Mouse (Mus musculus): Measurements from ENCODE around the gene Dlgap4.

Dlgap4 gene

GRCm38 (mm10) chr2:156663162-156663561, 49.7 kb downstream of the Dlgap4 start:
- DNase-seq (ENCODE audit: low spot score): no peak

- no peak for DNase-seq (ENCODE audit: low spot score)
Observed at GRCm38 (mm10) chr2:156664407-156664806, 50.9 kb downstream of the Dlgap4 start.

GRCm38 (mm10) chr2:156664993-156665518, 51.6 kb downstream of the Dlgap4 start:
- DNase-seq (ENCODE audit: low spot score): no peak

- DNase-seq (ENCODE audit: low spot score): no peak
Observed at GRCm38 (mm10) chr2:156665620-156666196, 52.2 kb downstream of the Dlgap4 start.

- DNase-seq (ENCODE audit: low spot score): no peak
Observed at GRCm38 (mm10) chr2:156666231-156666630, 52.7 kb downstream of the Dlgap4 start.

- no peak for DNase-seq (ENCODE audit: low spot score)
Observed at GRCm38 (mm10) chr2:156667290-156667689, 53.8 kb downstream of the Dlgap4 start.

- no peak for DNase-seq (ENCODE audit: low spot score)
Observed at GRCm38 (mm10) chr2:156668625-156669024, 55.1 kb downstream of the Dlgap4 start.

- DNase-seq (ENCODE audit: low spot score): no peak
Observed at GRCm38 (mm10) chr2:156673307-156673706, 59.8 kb downstream of the Dlgap4 start.

GRCm38 (mm10) chr2:156673881-156674669, 60.6 kb downstream of the Dlgap4 start:
- no peak for DNase-seq (ENCODE audit: low spot score)

- no peak for DNase-seq (ENCODE audit: low spot score)
Observed at GRCm38 (mm10) chr2:156676885-156677284, 63.4 kb downstream of the Dlgap4 start.

GRCm38 (mm10) chr2:156678112-156678511, 64.6 kb downstream of the Dlgap4 start:
- no peak for DNase-seq (ENCODE audit: low spot score)

- DNase-seq (ENCODE audit: low spot score): no peak
Observed at GRCm38 (mm10) chr2:156682965-156683364, 69.5 kb downstream of the Dlgap4 start.

- no peak for DNase-seq (ENCODE audit: low spot score)
Observed at GRCm38 (mm10) chr2:156685999-156686398, 72.5 kb downstream of the Dlgap4 start.

GRCm38 (mm10) chr2:156686754-156687153, 73.2 kb downstream of the Dlgap4 start:
- no peak for DNase-seq (ENCODE audit: low spot score)

- DNase-seq (ENCODE audit: low spot score): no peak
Observed at GRCm38 (mm10) chr2:156688604-156689003, 75.1 kb downstream of the Dlgap4 start.

GRCm38 (mm10) chr2:156690833-156691232, 77.3 kb downstream of the Dlgap4 start:
- DNase-seq (ENCODE audit: low spot score): no peak

- no peak for DNase-seq (ENCODE audit: low spot score)
Observed at GRCm38 (mm10) chr2:156691746-156692145, 78.2 kb downstream of the Dlgap4 start.

GRCm38 (mm10) chr2:156693241-156693807, 79.8 kb downstream of the Dlgap4 start:
- DNase-seq (ENCODE audit: low spot score): no peak

- DNase-seq (ENCODE audit: low spot score): no peak
Observed at GRCm38 (mm10) chr2:156697261-156697660, 83.8 kb downstream of the Dlgap4 start.

- DNase-seq (ENCODE audit: low spot score): no peak
Observed at GRCm38 (mm10) chr2:156698168-156698567, 84.7 kb downstream of the Dlgap4 start.

- peak; percentile 79 for DNase-seq (ENCODE audit: low spot score)
Observed at GRCm38 (mm10) chr2:156705473-156705872, 92.0 kb downstream of the Dlgap4 start.

GRCm38 (mm10) chr2:156716683-156717082, 103.2 kb downstream of the Dlgap4 start:
- DNase-seq (ENCODE audit: low spot score): no peak

Measured in urinary bladder, postnatal 25 days (tissue).